Mouse (Mus musculus) lung, postnatal 0 days (tissue): ENCODE measurements around the gene Plcb2. TPM values are rescaled to one million over a fixed set of nuclear protein-coding genes. Genes with fewer than 3 reads are reported as not detected.

ENCODE experiments used
- ATAC-seq: fragments of 200-750 bp; cut with Nextera tagmentation; 2 replicates; pipeline ENCODE4 v1.8.0; 2017; ENCODE audit warnings: moderate library complexity
- DNase-seq: peaks from one replicate; pipeline ENCODE4 v3.0.0-alpha.2; 2016; ENCODE audit warnings: low spot score
- H3K27ac ChIP-seq: fragments of 300-500 bp; sonication (generic); 2 replicates; pipeline ENCODE4 v1.5.1; 2014; ENCODE audit warnings: antibody characterized with exemption, mild to moderate bottlenecking, low read length, mixed read lengths
- H3K27me3 ChIP-seq: fragments of 300-500 bp; sonication (generic); replicated peaks from 2 replicates; pipeline ENCODE4 v1.6.1; 2014; ENCODE audit warnings: low read length, mixed read lengths; ENCODE audit not compliant: insufficient read depth
- H3K36me3 ChIP-seq: fragments of 300-500 bp; sonication (generic); 2 replicates; pipeline ENCODE4 v1.6.1; 2014; ENCODE audit warnings: low read length, mixed read lengths; ENCODE audit not compliant: insufficient read depth
- H3K4me1 ChIP-seq: fragments of 300-500 bp; sonication (generic); 2 replicates; pipeline ENCODE4 v1.6.1; 2014; ENCODE audit warnings: antibody characterized with exemption, low read depth, low read length, mixed read lengths; ENCODE audit not compliant: insufficient read depth
- H3K4me2 ChIP-seq: fragments of 300-500 bp; sonication (generic); replicated peaks from 2 replicates; pipeline ENCODE4 v1.6.1; 2014; ENCODE audit warnings: low read depth, mild to moderate bottlenecking, low read length, moderate library complexity, mixed read lengths
- H3K4me3 ChIP-seq: fragments of 300-500 bp; sonication (generic); 2 replicates; pipeline ENCODE4 v1.5.1; 2014; ENCODE audit warnings: low read depth, low read length
- H3K9ac ChIP-seq: fragments of 300-500 bp; sonication (generic); replicated peaks from 2 replicates; pipeline ENCODE4 v1.6.1; 2014; ENCODE audit warnings: low read depth, mild to moderate bottlenecking
- H3K9me3 ChIP-seq: fragments of 300-500 bp; sonication (generic); 2 replicates; pipeline ENCODE4 v1.6.1; 2016; ENCODE audit warnings: low read length, mixed read lengths
- CTCF ChIP-seq: IDR thresholded peaks from 2 replicates; pipeline ENCODE4 v1.5.1; 2016; ENCODE audit warnings: antibody characterized with exemption, mild to moderate bottlenecking
- EP300 ChIP-seq: IDR thresholded peaks from 2 replicates; pipeline ENCODE4 v1.6.1; 2016; ENCODE audit warnings: antibody characterized with exemption, mild to moderate bottlenecking, control low read depth
- WGBS: fragments of 180-500 bp; shearing (Covaris S2); extraction: QIAGEN DNeasy Blood & Tissue Kit; methylation state at CpG from one replicate; pipeline ENCODE4 v1.1.7; 2014; 5-methylcytosine and 5-hydroxymethylcytosine counted together
- polyA plus RNA-seq: library from polyadenylated mRNA; unstranded; fragments of >200 nt; fragmentation: Nextera tagmentation; extraction: Ambion mirVana; gene quantifications from 2 replicates; pipeline ENCODE4 v1.2.1, GENCODE M21; 2015

Gene Plcb2
- polyA plus RNA-seq, 1 experiment from 2014 or later, result 1.6 TPM

GRCm38 (mm10) chr2:118761906-118762783, 33.9 kb upstream of the Plcb2 start, which contains the start of gene Ccdc9b:
Ccdc9b (minus strand) TSS chr2:118762661.
- peak; percentile 96 for DNase-seq
- H3K4me1 ChIP-seq, result peaks cover 34% of the 10 kb centered on the region
- TF ChIP-seq CTCF (no peak; the same call in 1 of the 2 replicates), EP300 (peak; percentile 72)

GRCm38 (mm10) chr2:118761358-118761757, 33.1 kb upstream of the Plcb2 start:
- TF ChIP-seq EP300, result no peak
- peak; percentile 61 for TF ChIP-seq CTCF
- H3K9ac ChIP-seq, result peak overlapping the region; percentile 64; the same call in 1 of the 2 replicates
- WGBS, result 79% methylated on average over 12 of the region's 12 CpGs

More at GRCm38 (mm10) chr2:118761906-118762783, 33.9 kb upstream of the Plcb2 start, which contains the start of gene Ccdc9b:
- 9% methylated on average over 29 of the region's 29 CpGs for WGBS
- Histone ChIP-seq H3K4me2 (peak within 1 kb of the TSS; percentile 57), H3K27me3 (no peaks in the 10 kb centered on the region), H3K27ac (peak within 1 kb of the TSS; percentile 98), H3K9me3 (no peaks in the 10 kb centered on the region), H3K36me3 (no peaks in the 10 kb centered on the region), H3K9ac (peak within 1 kb of the TSS; percentile 64), H3K4me3 (peak within 1 kb of the TSS; percentile 33)
- ATAC-seq, result peak; percentile 87

GRCm38 (mm10) chr2:118760311-118761025, 32.2 kb upstream of the Plcb2 start:
- WGBS, result 85% methylated on average over 11 of the region's 11 CpGs
- Histone ChIP-seq H3K4me1 (peaks cover 26% of the 10 kb centered on the region), H3K27ac (no peak overlapping the region), H3K9me3 (no peaks in the 10 kb centered on the region), H3K9ac (no peak overlapping the region), H3K4me3 (no peak overlapping the region), H3K36me3 (no peaks in the 10 kb centered on the region), H3K4me2 (no peak overlapping the region), H3K27me3 (no peaks in the 10 kb centered on the region)
- no peak for ATAC-seq
- no peak for TF ChIP-seq CTCF
- TF ChIP-seq EP300, result no peak
- no peak for DNase-seq

More at GRCm38 (mm10) chr2:118761358-118761757, 33.1 kb upstream of the Plcb2 start:
- ATAC-seq (no peak), DNase-seq (peak; percentile 15)
- Histone ChIP-seq H3K4me3 (peak overlapping the region; percentile 33; the same call in 1 of the 2 replicates), H3K9me3 (no peaks in the 10 kb centered on the region), H3K4me2 (peak overlapping the region; percentile 57), H3K4me1 (peaks cover 30% of the 10 kb centered on the region), H3K36me3 (no peaks in the 10 kb centered on the region), H3K27ac (peak overlapping the region; percentile 98), H3K27me3 (no peaks in the 10 kb centered on the region)

- Histone ChIP-seq H3K4me2 (no peak overlapping the region), H3K36me3 (no peaks in the 10 kb centered on the region), H3K9ac (no peak overlapping the region), H3K4me3 (no peak overlapping the region), H3K27ac (no peak overlapping the region), H3K4me1 (peaks cover 26% of the 10 kb centered on the region), H3K27me3 (no peaks in the 10 kb centered on the region), H3K9me3 (no peaks in the 10 kb centered on the region)
- TF ChIP-seq EP300 (no peak), CTCF (peak; percentile 77)
- ATAC-seq (no peak), DNase-seq (peak; percentile 82)
- 15% methylated on average over 8 of the region's 8 CpGs for WGBS
Observed at GRCm38 (mm10) chr2:118759828-118760227, 31.6 kb upstream of the Plcb2 start.

- peaks cover 5% of the 10 kb centered on the region; the same call in 1 of the 2 replicates for H3K4me1 ChIP-seq
- H3K4me3 ChIP-seq, result no peak overlapping the region
- no peaks in the 10 kb centered on the region for H3K9me3 ChIP-seq
- H3K36me3 ChIP-seq, result no peaks in the 10 kb centered on the region
- WGBS, result 64% methylated on average over 4 of the region's 4 CpGs
- DNase-seq (no peak), ATAC-seq (peak; percentile 28; the same call in 1 of the 2 replicates)
- TF ChIP-seq CTCF (no peak), EP300 (peak; percentile 22; the same call in 1 of the 2 replicates)
- H3K9ac ChIP-seq, result no peak overlapping the region
- no peaks in the 10 kb centered on the region for H3K27me3 ChIP-seq
- H3K4me2 ChIP-seq, result no peak overlapping the region
- no peak overlapping the region for H3K27ac ChIP-seq
Observed at GRCm38 (mm10) chr2:118756103-118756502, 27.9 kb upstream of the Plcb2 start.

- no peak for ATAC-seq
- peaks cover 6% of the 10 kb centered on the region; the same call in 1 of the 2 replicates for H3K4me1 ChIP-seq
- no peak overlapping the region for H3K4me2 ChIP-seq
- 78% methylated on average over 6 of the region's 6 CpGs for WGBS
- no peaks in the 10 kb centered on the region for H3K36me3 ChIP-seq
- no peak for DNase-seq
- H3K9ac ChIP-seq, result no peak overlapping the region
- no peaks in the 10 kb centered on the region for H3K27me3 ChIP-seq
- H3K9me3 ChIP-seq, result no peaks in the 10 kb centered on the region
- TF ChIP-seq CTCF (no peak), EP300 (no peak)
- no peak overlapping the region for H3K27ac ChIP-seq
- H3K4me3 ChIP-seq, result no peak overlapping the region
Observed at GRCm38 (mm10) chr2:118755407-118755806, 27.2 kb upstream of the Plcb2 start.
